Mouse (Mus musculus) right cerebral cortex, postnatal 4 days (tissue): ENCODE data around the gene Med23.

Source experiments
- DNase-seq: peaks from one replicate; pipeline ENCODE4 v3.0.0-alpha.2; 2022

Gene Med23

GRCm38 (mm10) chr10:24869760-24870290, at the start of gene Med23:
Gene Med23 (plus strand): TSS chr10:24869986.
- peak; percentile 97 for DNase-seq

- no peak for DNase-seq
These were observed 47.7 kb upstream of the Med23 start for GRCm38 (mm10) chr10:24821990-24822676.

- DNase-seq: no peak
These were observed 46.9 kb upstream of the Med23 start for GRCm38 (mm10) chr10:24822842-24823241.

- DNase-seq: no peak
These were observed 46.5 kb upstream of the Med23 start for GRCm38 (mm10) chr10:24823265-24823664.

- no peak for DNase-seq
These were observed 45.9 kb upstream of the Med23 start for GRCm38 (mm10) chr10:24823697-24824535.

- no peak for DNase-seq
These were observed 45.2 kb upstream of the Med23 start for GRCm38 (mm10) chr10:24824621-24825020.

- DNase-seq: no peak
These were observed 44.2 kb upstream of the Med23 start for GRCm38 (mm10) chr10:24825456-24826081.

GRCm38 (mm10) chr10:24826130-24826529, 43.7 kb upstream of the Med23 start:
- no peak for DNase-seq

GRCm38 (mm10) chr10:24828136-24828535, 41.6 kb upstream of the Med23 start:
- no peak for DNase-seq

GRCm38 (mm10) chr10:24830448-24830847, 39.3 kb upstream of the Med23 start:
- DNase-seq: no peak

- DNase-seq: no peak
These were observed 38.2 kb upstream of the Med23 start for GRCm38 (mm10) chr10:24831377-24832095.

- DNase-seq: no peak
These were observed 37.5 kb upstream of the Med23 start for GRCm38 (mm10) chr10:24832306-24832705.

- no peak for DNase-seq
These were observed 35.0 kb upstream of the Med23 start for GRCm38 (mm10) chr10:24834634-24835371.

- DNase-seq: no peak
These were observed 34.0 kb upstream of the Med23 start for GRCm38 (mm10) chr10:24835702-24836342.

GRCm38 (mm10) chr10:24836366-24837038, 33.3 kb upstream of the Med23 start:
- DNase-seq: no peak

GRCm38 (mm10) chr10:24840795-24841194, 29.0 kb upstream of the Med23 start:
- no peak for DNase-seq

- DNase-seq: no peak
These were observed 27.8 kb upstream of the Med23 start for GRCm38 (mm10) chr10:24841998-24842397.

- no peak for DNase-seq
These were observed 27.1 kb upstream of the Med23 start, which contains the start of gene Enpp3 for GRCm38 (mm10) chr10:24842676-24843075. Gene Enpp3 (minus strand): TSS chr10:24842823.

- no peak for DNase-seq
These were observed 6.6 kb upstream of the Med23 start for GRCm38 (mm10) chr10:24863146-24863545.

GRCm38 (mm10) chr10:24864434-24864833, 5.4 kb upstream of the Med23 start:
- DNase-seq: no peak

GRCm38 (mm10) chr10:24873624-24874023, 3.8 kb downstream of the Med23 start:
- DNase-seq: peak; percentile 16
